Mouse (Mus musculus) natural killer cell, adult 2 months (primary cell): Measurements from ENCODE around the gene Prx.

ENCODE experiments used
- DNase-seq, 2 experiments: peaks; one replicate each; pipeline ENCODE4 v3.0.0; 2022; ENCODE audit warnings: low spot score in 2 of 2

Prx gene

DNA sequence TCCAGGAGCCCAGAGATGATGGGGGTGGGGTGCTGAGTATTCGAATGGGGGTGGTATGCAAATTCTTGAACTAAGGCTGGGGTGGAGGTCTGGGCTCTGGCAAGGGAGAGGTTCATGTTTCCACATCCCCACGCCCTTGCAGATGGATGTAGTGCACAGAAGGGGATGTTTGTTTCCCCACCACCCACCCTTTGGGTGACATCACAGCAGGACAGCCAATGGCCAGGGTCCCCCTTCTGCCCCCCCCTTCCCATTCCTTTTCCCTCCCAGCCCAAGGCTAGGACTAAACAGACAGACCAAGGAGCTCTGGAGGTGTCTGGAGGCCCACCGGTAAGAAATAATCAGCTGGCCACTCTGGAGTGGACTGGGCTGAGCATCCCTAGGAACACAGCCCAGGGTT is at the start of gene Prx:
Gene Prx, plus strand, starts transcription at position 289 of the 400 bp plus-strand sequence.
- DNase-seq: no peak

DNA sequence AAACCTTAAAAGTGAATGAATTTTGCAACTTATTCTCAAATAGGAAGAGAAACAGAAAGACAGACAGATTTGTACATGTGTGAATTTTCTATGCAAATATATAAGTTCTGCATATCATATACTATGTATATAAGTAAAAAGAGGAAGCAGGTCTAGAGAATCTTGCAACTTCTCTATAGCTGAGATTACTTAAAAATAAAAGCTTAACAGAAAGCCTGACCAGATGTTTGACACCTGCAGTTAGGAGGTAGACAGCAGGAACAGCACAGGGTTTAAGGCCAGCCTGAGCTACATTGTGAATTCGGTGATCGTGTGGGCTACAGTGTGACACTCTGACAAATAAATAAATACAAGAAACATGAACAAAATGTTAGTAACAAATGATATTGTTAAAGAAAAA is 47.8 kb upstream of the Prx start:
- no peak for DNase-seq

DNA sequence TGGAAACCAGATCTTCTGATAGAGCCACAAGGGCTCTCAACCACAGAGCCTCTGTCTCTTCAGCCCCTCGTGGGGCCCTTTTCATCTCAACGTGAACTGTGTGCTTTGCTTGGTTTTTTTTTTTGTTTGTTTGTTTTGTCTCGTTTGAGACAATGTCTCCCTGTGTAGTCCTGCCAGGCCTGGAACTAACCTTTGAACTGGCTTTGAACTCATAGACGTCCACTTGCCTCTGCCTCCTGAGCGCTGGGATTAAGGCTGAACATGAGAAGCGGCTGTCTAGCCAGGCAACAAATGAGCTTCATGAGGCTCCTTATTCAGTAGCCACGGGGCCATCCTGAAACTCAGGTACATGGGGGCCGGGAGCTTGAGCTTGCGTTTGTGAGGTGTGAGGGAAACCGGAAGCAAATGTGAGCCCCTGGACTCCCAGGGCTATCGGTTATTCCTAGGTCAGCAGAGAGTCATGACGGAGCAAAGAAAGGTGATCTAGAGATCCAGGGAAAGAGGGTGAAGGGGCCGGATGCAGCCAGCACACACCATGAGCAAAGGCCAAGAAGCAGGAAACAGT is 46.8 kb upstream of the Prx start:
- DNase-seq: no peak

DNA sequence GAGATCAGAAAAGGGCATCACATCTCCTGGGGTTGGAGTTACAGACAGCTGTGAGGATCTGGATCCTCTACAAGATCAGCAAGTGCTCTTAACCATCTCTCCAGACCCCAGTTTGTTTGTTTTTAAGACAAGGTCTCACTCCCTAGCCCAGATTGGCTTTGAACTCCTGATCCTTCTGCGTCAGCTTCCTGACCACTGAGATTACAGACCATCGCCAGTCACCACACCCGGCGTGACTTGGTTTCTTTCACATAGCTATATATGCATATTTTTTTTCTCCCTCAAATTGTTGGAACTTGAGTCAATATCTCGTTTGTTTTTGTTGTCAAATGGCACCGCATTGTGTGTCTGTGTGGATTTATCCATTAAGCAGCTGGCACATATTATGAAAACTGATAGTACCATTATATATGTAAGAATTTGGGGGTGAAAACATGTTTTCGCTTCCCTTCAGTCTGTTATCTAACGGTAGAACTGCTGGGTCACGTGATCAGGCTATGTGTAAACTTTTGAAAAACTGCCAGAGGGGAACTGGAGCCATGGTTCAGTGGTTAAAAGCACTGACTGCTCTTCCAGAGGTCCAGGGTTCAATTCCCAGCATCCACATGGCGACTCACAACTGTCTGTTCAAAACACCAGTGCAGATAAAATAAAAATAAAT is 44.5 kb upstream of the Prx start:
- DNase-seq: peak in 1 of 2 experiments; percentile 50

DNA sequence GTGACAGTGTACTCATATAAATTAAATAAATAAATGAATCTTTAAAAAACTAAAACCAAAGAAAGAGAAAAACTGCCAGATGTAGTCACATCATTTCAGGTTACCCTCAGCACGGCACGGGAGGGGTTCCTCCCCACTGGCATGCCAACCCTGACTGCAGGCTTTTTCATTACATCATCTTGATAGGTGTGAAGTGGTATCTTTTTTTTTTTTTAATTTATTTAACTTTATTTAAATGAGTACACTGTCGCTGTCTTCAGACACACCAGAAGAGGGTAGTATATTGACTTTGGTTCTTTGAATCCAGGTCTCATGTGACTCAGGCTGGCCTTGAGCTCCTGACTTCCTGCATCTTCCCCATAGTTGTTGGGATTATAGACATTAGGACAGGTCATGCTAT is 43.9 kb upstream of the Prx start:
- no peak for DNase-seq

DNA sequence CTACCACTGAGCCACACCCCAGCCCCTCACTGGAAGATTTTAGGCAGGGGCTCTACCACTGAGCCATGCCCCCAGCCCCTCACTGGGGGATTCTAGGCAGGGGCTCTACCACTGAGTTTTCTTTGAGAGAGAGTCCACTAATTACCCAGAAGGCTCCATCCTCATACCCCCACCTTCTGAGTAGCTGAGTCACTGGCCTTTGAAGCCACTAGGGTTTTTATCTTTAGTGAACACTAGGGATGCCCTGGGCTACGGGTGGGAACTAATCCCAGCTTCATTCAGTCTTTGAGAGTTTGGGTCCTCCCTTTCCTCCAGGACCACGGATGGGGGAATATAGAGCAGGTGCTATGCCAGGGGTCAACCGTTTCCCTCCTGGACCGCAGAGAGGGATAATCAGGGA is 40.5 kb upstream of the Prx start:
- no peak for DNase-seq

DNA sequence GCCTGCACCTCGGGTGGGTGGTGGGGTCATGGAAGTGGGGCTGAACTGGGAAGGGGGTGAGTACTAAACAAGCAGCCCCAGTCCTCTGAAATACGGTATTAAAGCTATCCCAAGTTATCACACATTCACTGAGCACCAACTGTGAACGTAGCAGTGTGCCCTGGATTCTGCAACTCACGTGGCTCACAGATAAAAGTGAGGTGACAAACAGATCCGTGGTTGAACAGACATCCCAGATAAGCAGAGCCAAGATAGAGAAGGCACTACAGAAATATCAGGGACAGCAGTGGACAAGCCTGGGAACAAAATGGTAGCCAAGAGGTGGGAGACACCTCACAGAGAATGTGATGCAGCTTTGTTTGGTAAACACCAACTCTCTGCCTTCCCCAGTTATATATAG is 39.5 kb upstream of the Prx start:
- DNase-seq: no peak

DNA sequence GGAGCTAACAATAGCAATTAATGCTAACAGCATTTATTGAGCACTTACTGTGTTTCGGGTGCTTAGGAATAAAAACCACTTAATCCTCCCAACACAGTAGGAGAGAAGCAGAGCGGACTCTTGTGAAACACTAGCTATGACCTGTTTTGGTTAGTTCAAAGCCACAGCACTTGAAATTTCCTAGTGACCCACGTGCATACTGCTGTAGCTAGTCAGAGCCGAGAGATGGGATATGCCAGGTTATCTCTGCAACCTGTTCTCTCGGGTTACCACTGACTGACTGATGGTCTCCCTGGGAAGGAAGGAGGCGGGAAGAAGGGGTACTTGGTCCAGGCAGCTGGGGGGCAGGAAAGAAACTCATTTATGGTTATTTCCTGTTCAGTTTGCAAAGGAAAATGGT is 38.6 kb upstream of the Prx start:
- DNase-seq: no peak

DNA sequence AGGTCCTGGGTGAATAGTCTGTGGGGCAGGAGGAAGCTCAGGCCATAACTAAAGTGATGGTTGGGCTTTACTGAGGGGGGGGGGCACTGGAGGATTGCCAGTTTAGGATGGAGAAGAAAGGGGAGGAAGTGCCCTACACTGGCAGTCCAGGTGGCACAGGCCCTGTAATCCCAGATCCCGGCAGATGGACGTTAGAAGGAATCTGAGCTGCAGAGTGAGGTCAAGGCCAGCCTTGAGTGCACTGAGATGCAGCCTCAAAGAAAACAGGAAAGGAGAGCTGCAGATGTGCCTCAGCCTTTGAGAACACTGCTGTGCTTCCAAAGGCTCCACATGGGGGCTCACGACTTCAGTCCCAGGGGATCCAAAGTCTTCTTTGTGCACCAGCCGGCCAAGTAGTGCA is 31.5 kb upstream of the Prx start:
- DNase-seq: no peak

DNA sequence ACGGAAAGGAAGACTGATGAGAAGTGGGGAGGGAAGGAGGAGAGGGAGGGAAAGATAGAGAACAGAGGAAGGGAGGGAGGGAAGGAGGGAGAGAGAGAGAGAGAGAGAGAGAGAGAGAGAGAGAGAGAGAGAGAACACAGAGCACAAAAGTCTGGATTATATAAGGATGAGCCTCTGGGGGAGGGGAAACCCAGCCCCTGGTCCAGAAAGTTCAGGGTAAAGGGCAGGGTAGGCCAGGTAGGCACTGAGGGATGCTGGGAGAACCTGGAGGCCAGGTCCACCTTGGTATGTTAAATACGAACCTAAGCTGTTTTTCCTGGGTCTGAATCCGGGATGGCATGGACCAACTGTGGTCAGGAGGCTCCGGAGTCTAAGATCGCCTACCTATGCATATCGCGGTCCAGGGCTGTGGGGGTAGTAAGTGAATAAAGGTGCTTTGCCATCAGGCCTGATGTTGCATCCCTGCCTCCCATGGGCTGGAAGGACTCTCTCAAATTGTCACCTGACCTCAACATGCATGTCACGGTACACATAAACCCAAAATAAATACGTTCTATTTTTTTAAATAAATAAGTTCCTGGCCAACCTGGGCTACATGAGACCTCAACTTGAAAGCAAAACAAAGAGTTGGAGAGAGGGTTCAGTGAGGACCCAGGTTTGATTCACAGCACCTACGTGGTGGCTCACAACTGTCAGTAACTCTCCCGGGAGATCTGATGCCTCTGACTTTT is 27.6 kb upstream of the Prx start:
- DNase-seq: no peak

DNA sequence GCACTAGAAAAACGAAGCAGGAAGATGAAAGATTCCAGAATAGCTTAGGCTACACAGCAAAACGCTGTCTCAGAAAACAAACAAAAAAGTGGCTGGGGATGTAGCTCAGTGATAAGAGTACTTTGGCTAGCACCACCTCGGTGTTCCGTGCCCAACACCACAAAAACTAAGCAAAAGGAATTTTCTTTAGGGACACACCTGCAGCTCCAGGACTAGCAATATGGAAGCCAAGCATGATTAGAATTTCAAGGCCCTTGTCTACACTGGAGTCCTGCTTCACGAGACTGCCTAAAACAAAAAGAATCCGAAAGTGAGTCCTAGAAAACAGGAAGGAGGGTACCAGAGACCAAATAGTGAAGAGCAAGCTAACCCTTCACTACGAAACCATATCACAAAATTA is 26.5 kb upstream of the Prx start:
- DNase-seq: peak in 1 of 2 experiments; percentile 18

DNA sequence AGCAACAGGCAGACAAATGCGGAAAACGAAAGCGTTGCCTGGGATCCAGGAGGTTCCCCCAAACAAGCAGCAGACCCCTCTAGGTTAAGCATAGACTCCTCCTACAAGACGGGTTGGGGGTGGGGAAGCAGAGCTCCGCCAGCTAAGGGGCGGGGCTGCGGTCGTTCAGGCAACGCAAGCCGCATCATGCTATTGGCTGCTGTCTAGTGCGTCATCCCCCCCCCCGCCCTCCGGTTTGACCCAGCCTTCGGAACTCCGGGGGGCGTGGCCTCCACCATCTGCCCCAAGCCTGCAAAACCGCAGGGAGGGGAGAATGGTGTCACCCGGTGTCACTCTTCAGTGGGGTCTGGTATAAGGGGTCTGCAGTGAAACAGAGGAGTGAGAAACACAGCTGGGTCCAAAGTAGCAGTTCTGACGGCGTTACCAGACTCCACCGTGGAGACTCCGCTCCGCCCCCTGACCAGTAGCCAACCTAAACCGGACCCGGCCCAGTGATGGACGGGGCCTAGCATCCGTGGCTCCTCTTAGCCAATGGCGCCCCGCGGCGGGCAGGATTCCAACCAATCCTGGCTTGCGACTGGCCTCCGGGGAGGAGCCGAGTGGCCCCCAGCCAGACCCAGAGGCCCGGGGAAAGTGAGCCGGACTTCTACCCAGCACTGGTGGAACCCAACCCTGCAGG is 25.8 kb upstream of the Prx start, which contains the start of gene Sertad3:
Gene Sertad3, plus strand, starts transcription at position 613 of the 679 bp plus-strand sequence.
- peak; percentile 98 to 99 for DNase-seq

DNA sequence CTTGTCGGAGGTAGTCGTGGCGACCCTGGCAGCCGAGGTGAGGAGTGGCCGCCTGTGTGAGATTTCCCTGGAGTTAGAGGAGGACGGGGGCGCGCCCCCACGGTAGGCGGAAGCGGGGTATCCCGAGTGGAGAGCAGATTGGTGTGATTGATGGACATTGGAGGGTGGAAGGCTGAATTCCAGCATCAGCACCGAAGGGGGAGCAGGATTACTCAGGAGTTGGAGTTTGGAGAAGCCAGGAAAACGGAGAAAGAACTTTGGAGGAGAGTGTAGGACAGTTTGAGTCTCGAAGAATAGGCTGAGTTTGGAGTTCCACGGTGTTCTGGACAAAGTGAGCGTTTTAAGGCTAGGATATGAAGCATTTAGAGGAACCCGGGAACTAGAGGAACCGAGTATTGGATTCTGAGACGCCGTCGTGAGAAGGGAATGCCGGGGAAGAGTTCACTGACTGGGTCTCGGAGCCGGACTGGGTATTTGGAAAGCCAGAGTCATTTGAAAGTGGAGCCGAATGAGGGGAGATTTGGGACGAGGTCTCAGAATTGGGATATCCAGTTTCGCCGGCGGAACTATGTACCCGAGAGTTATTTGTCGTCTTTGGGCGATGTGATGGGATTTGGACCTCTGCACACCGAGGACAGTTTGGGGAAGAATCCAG is 25.2 kb upstream of the Prx start:
- DNase-seq: no peak

DNA sequence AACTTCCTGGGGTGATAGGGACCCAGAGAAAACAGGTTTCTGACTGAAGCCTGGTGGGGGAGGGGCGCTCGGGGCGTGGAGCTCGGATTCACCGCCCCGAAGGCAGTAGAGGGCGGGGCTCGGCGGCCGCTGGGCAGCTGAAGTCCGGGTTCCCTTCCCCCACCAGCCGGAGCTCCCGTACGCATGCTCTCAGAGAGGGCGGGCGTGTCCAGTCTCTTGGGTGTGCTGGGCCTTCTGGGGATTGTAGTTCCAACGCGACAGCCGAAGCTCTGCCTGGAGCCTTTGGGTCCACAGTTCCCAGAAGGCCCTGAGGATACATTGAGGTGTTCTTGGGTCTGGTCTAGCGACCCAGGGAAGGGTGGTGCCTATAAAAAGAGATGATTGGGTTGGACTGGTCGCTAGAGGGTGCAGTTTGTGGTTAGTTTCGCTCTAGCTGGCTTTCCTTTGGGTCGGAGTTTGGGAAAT is 24.6 kb upstream of the Prx start:
- DNase-seq: peak; percentile 97

DNA sequence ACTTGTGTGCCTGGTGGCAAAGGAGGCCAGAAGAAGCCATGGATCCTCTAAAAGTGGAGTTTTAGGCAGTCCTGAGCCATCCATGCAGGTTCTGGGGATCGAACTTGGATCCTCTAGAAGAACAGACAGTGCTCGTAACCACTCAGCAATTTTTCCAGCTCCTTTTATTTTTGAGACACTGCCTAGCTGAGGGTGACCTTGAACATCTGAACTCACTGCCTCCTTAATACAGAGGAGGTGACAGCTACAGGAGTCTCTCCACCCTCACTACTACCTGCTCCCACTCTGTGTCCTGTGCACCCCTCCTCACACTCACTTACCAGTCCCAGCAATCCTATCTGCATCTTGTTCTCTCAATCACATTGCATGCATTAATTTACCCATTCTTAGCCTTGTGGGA is 23.5 kb upstream of the Prx start:
- no peak for DNase-seq

DNA sequence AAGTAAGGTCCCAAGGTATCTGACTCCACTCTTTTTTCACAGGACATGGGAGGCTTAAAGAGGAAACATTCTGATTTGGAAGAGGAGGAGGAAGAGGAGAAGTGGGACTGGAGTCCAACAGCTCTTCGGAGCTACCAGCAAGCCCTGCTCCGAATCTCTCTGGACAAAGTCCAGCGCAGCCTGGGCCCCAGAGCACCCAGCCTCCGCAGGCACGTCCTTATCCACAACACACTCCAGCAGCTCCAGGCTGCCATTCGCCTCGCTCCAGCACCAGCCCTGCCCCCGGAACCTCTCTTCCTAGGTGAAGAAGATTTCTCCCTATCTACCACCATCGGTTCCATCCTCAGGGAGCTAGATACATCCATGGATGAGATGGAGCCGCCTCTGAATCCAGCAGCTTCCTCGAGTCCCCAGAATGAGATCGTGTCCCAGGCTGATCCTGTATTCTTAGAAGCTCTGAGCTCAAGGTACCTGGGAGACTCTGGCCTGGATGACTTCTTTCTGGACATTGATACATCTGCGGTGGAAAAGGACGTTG is 23.0 kb upstream of the Prx start:
- no peak for DNase-seq

DNA sequence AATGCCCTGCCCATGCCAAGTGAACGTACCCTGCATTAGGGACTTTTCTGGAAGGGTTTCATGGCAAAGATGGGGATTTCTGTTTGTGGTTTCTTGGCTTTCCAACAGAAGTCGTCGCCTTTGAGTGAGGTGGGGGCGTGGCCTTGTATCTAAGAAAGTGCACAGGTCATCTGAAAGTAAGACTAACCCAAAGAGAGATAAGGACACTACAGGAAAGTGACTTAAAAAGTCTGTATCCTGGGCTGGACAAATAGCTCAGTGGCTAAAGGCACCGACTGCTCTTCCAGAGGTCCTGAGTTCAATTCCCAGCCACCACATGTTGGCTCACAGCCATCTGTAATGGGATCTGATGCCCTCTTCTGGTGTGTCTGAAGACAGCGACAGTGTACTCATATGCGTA is 20.6 kb upstream of the Prx start:
- no peak for DNase-seq

DNA sequence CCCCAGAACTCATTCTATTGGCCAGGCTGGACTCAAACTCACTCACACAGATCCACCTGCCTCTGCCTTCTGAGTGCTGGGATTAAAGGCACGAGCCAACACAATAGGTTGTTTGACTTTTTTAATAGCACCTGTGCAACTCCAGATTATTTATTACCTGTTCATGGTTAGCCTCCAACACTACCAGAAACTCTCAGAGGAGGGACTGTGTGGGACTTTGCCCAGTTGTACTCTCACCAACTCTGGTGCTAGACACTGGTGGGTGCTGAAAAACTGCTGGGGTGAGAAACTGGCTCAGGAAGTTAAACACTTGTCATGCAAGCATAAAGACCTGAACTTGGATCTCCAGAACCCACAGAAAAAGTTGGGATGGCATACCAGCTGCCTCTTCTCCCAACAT is 19.4 kb upstream of the Prx start:
- DNase-seq: no peak

DNA sequence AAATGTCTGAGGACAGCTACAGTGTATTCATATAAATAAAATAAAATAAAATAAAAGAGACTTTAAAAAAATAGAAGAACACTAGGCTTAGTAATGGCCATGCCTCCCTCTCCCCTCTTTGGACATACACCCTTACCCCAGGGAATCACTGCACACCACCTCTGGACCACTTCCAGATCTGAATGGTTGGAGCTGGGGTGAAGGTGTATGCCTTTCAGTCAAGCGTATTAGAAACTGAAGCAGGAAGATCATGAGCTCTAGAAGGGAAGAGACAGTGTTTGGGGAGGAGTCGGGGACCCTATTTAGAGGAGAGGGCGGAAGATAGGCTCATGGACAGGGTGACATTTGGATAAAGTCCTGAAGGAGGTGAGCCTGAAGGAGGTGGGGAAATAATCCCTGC is 18.6 kb upstream of the Prx start:
- no peak for DNase-seq

DNA sequence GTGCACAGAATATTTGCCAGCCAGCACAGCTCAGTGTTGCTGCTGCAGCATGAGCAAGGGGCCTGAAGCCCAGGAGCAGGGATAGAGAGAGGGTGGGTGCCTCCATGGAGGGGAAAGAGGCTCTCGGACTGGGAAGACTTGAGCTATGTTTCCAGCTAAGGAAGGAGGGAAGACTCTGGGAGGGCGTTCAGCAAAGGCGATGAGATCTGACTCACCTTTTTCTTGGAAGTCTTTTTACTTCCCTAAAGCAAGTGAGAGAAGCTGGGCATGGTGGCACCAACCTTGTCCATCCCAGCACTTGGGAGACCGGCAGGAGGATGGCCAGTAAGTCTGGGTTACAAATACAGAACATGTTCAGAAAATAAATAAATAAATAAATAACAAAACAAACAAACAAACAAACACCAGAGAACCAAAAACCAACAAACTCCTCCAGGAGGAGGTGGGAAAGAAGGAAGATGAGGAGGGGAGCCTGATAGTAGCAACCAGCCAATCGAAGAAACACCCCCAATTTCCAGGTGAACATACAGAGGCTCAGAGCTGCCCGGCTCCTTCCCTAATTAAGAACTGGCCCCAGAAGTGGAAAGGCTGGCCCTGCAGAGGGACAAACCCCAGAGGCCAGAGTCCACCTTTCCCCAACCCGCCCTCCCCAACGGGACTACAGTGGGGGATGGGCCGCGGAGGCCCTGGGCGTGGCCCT is 18.0 kb upstream of the Prx start:
- no peak for DNase-seq

DNA sequence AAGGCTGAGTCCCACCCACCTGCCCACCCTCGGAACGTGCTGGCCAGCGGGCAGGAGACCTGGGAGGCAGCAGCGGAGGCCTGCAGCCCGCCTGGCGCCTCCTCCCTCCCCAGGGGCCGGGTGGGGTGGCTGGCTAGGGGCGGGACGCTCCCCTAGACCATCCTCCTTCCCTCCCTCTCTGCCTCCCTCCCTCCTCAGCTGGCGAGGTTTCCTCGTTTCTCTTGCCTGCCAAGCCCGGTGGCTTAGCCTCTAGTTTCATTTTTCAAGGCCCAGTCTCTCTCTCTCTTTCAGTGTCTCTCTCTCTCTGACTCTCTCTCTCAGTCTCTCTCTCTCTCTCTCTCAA is 17.5 kb upstream of the Prx start:
- DNase-seq: peak; percentile 54 to 57
